Mouse (Mus musculus): ENCODE data around the gene Gm30191.
A peak's percentile ranks its signal among the peaks of the same experiment; 100 is the strongest.
"Not testable (repeated sequence)": the region's sequence is repeated elsewhere in the genome, so short reads cannot be mapped to it uniquely, and the experiment has no call there.

The Gm30191 gene

GRCm38 (mm10) chr4:134251241-134252130 is 4.8 kb downstream of the Gm30191 start:
- no peak for DNase-seq (ENCODE audit: low read depth, low spot score)

GRCm38 (mm10) chr4:134252131-134252910 is 5.6 kb downstream of the Gm30191 start:
- DNase-seq (ENCODE audit: low read depth, low spot score), result no peak

GRCm38 (mm10) chr4:134252911-134253721 is 6.4 kb downstream of the Gm30191 start:
- no peak for DNase-seq (ENCODE audit: low read depth, low spot score)

- no peak for DNase-seq (ENCODE audit: low read depth, low spot score)
These were observed 7.1 kb downstream of the Gm30191 start, which contains the start of gene Grrp1 for GRCm38 (mm10) chr4:134253722-134254324. Gene Grrp1 (minus strand): TSS chr4:134254106.

GRCm38 (mm10) chr4:134254835-134255234 is 8.1 kb downstream of the Gm30191 start:
- no peak for DNase-seq (ENCODE audit: low read depth, low spot score)

GRCm38 (mm10) chr4:134255854-134256253 is 9.1 kb downstream of the Gm30191 start:
- no peak for DNase-seq (ENCODE audit: low read depth, low spot score)

GRCm38 (mm10) chr4:134256407-134257197 is 9.9 kb downstream of the Gm30191 start:
- DNase-seq (ENCODE audit: low read depth, low spot score), result no peak

GRCm38 (mm10) chr4:134257198-134258009 is 10.7 kb downstream of the Gm30191 start:
- no peak for DNase-seq (ENCODE audit: low read depth, low spot score)

GRCm38 (mm10) chr4:134258354-134258753 is 11.6 kb downstream of the Gm30191 start:
- no peak for DNase-seq (ENCODE audit: low read depth, low spot score)

GRCm38 (mm10) chr4:134263191-134263590 is 16.5 kb downstream of the Gm30191 start:
- no peak for DNase-seq (ENCODE audit: low read depth, low spot score)

GRCm38 (mm10) chr4:134265860-134266585 is 19.3 kb downstream of the Gm30191 start:
- no peak for DNase-seq (ENCODE audit: low read depth, low spot score)

GRCm38 (mm10) chr4:134268102-134268655 is 21.4 kb downstream of the Gm30191 start:
- no peak for DNase-seq (ENCODE audit: low read depth, low spot score)

GRCm38 (mm10) chr4:134269622-134270021 is 22.9 kb downstream of the Gm30191 start:
- DNase-seq (ENCODE audit: low read depth, low spot score), result not testable (repeated sequence)

GRCm38 (mm10) chr4:134271979-134272378 is 25.2 kb downstream of the Gm30191 start:
- no peak for DNase-seq (ENCODE audit: low read depth, low spot score)

- no peak for DNase-seq (ENCODE audit: low read depth, low spot score)
These were observed 26.1 kb downstream of the Gm30191 start for GRCm38 (mm10) chr4:134272731-134273416.

GRCm38 (mm10) chr4:134273417-134274345 is 26.9 kb downstream of the Gm30191 start:
- peak; percentile 82 for DNase-seq (ENCODE audit: low read depth, low spot score)

- peak; percentile 66 for DNase-seq (ENCODE audit: low read depth, low spot score)
These were observed 38.2 kb downstream of the Gm30191 start for GRCm38 (mm10) chr4:134284942-134285341.

Data from c-Kit-negative CD71-positive TER-119-positive erythroid progenitor cells, embryonic 14.5 days (primary cell).